Mouse (Mus musculus) T-cell, adult 2 months (primary cell): Measurements from ENCODE around the gene Pknox2.

ENCODE experiments used
- DNase-seq: peaks from one replicate; pipeline ENCODE4 v3.0.0; 2022; ENCODE audit warnings: low spot score

Pknox2 gene

GRCm38 (mm10) chr9:37139514-37139913, 7.7 kb downstream of the Pknox2 start:
- no peak for DNase-seq

GRCm38 (mm10) chr9:37138883-37139282, 8.3 kb downstream of the Pknox2 start:
- DNase-seq: no peak

GRCm38 (mm10) chr9:37136340-37136739, 10.9 kb downstream of the Pknox2 start:
- no peak for DNase-seq

DNA sequence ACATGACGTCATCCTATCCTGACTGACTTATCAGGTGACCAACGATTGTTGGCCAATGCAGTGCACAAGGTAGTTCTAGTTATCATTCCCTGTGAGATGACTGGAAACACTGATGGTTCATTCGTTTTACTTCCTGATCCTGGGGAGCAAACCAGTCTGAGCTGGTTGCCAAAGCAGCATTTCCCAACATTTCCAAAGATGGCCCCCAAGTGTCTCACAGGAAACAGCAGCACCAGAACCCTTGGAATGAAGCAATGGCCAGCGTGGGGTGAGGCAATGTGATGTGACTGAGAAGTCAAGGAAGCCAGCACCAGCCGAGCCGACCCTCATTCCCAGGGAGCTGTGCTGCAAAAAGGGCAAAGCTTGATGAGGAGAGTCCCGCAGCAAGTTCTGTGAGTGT, 13.7 kb downstream of the Pknox2 start:
- no peak for DNase-seq

- DNase-seq: no peak
These were observed 18.2 kb downstream of the Pknox2 start for GRCm38 (mm10) chr9:37129046-37129445.

DNA sequence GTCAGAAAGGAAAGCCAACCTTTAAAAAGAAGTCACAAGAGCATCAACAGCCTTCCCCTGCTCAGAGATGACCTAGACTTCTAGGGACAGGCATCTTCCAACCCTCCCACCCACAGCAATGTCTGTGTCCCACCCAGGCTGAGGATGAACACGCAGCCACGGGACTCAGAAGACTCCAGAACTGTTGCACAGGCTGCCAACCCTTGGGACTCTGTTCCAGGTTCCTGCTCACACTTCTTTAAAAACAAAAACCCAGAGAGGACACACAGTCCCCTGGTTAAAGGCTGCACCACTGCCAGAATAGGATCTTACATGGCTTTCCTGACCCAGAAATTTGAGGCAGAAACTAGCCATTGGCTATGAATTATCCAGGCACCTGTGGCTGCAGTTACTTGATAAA, 21.0 kb downstream of the Pknox2 start:
- no peak for DNase-seq

GRCm38 (mm10) chr9:37124696-37125480, 22.3 kb downstream of the Pknox2 start:
- DNase-seq: no peak

GRCm38 (mm10) chr9:37123384-37123783, 23.8 kb downstream of the Pknox2 start:
- DNase-seq: no peak

- no peak for DNase-seq
These were observed 24.2 kb downstream of the Pknox2 start for GRCm38 (mm10) chr9:37122971-37123370.

GRCm38 (mm10) chr9:37122381-37122780, 24.8 kb downstream of the Pknox2 start:
- no peak for DNase-seq

DNA sequence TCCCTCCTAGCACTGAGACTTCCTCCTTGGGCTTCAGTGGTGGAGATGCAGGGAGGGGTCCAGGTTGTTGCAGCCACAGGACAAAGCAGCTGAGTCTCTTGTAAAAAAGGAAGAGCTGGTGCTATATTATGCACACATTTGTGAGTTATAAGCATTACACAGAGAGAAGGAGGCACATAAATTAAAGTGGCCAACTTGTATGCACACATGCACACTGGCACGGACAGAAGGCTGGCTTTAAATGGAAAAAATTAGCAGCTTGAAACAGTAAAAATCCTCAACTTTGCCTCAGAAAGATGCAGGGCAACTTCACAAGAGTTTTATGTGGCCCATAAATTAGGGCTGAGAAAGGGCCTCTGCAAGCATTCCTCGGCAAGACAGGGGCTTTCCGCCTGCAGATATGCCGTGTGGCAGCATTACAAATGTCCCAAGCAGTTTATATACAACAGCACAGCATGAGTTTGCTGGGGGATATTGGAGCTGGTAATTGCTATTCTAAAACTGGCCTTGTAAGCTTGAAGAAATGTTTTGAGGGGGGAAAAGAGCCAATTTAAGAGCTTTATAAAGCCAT, 25.4 kb downstream of the Pknox2 start:
- no peak for DNase-seq

DNA sequence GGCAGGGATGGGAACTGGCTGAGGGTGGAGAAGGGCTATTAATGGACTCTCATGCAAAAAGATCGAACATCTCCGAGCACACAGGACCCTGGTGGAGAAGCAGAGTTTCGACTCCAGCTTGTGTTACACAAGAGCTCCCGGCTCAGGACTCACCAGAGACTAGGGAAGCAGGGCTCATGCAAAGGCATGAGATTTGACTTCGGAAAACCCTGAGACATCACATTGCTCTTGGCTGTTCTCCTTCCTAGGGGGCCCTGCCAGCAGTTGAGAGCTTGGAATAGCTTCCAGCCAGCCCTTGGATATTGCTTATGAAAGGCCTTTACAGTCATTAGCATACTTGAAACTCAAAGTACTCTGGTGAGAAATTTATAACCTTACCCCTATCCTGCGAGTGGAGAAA, 26.4 kb downstream of the Pknox2 start:
- no peak for DNase-seq

GRCm38 (mm10) chr9:37117529-37117928, 29.7 kb downstream of the Pknox2 start:
- no peak for DNase-seq

GRCm38 (mm10) chr9:37116632-37117413, 30.4 kb downstream of the Pknox2 start:
- no peak for DNase-seq

GRCm38 (mm10) chr9:37115820-37116219, 31.4 kb downstream of the Pknox2 start:
- no peak for DNase-seq

DNA sequence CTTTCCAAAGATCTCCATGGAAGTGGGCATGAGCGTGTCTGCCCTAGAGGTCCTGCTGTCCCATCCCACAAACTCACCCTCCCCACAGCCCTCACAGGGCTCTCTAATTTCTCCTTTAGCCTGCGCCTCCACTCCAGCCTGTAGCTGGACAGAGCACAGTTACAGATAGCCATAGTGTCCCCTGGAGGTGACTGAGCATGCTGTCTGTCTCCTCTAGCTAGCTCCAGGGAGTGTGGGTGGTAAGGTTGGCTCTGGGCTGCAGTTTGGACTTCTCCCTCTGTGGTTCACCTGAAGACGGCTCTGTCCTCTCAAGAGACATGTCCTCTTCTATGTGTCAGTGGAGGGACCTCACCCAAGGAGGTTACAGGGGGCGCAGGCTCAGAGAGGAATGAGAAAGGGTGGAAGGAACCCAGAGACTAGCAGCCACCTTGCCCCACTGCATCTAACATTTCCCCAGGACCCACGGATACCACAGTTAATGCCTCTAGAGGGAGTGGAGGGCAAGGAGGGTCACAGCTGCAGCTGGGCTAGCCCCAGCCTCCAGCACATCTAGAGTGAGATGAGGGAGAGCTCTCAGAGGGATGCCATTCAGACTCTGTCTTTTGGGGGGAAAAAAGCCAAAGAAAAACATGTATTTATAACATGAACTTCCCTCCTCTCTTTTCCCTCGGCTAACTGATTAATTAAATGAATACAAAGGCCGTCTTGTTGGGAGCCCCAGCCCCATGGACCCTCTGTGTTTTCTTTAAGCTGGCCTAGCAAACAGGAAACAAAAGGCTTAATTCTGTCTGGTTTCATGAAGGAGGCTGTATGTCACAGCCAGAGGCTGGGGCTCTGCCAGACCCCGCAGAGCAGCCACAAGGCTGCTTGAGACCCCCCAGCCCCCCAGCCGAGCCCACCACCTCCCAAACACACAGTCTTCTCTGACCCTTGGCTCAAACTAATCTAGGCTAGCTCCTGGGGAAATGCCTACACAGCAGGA, 32.6 kb downstream of the Pknox2 start:
- no peak for DNase-seq

GRCm38 (mm10) chr9:37107546-37107945, 39.7 kb downstream of the Pknox2 start:
- DNase-seq: no peak

DNA sequence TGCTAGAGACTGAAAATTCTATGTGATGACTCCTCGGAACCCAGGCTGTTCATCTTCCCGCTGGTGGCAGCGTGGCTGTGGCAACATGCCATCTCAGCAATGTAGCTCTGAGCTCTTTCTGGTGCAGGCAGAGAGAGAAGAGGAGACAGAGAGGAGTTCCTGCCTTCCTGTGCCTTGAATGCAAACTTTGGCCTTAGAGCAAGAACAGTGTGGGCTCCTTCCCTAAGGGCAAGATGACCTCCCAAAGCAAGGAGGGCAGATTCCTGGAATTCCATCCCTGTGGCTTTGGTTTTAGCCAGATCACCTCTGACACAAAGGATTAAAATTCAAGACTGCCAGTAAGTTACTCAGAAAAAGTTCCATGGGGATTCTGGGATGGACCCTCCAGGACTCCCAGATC, 40.4 kb downstream of the Pknox2 start:
- DNase-seq: no peak

- no peak for DNase-seq
These were observed 43.0 kb downstream of the Pknox2 start for GRCm38 (mm10) chr9:37104249-37104648.

GRCm38 (mm10) chr9:37103778-37104177, 43.4 kb downstream of the Pknox2 start:
- no peak for DNase-seq

- no peak for DNase-seq
These were observed 45.9 kb downstream of the Pknox2 start for GRCm38 (mm10) chr9:37101059-37101940.
